Mouse (Mus musculus) duodenum, adult 2 months (tissue): ENCODE data around the gene Zswim4. TPM values are rescaled to one million over a fixed set of nuclear protein-coding genes. Genes with fewer than 3 reads are reported as not detected.

Experiments used
- polyA plus RNA-seq: library from polyadenylated mRNA; depleted of rRNA; stranded (reverse); fragments of >200 nt; gene quantifications from 2 replicates; pipeline ENCODE4 v1.2.3, GENCODE M21; 2012; ENCODE audit warnings: low replicate concordance; rRNA removed

Gene Zswim4
- 12.3 and 16.6 TPM in 2 replicates for polyA plus RNA-seq

GRCm38 (mm10) chr8:84236998-84237473, at the start of gene Zswim4:
Gene Zswim4, minus strand, starts transcription at chr8:84237055.

GRCm38 (mm10) chr8:84269950-84270773, 33.3 kb upstream of the Zswim4 start, which contains the start of gene Ccdc130:
Gene Ccdc130, minus strand, starts transcription at chr8:84270380.

GRCm38 (mm10) chr8:84256822-84257610, 20.2 kb upstream of the Zswim4 start, which contains the start of gene Mri1:
Gene Mri1, minus strand, starts transcription at chr8:84257326.

GRCm38 (mm10) chr8:84249257-84250170, 12.7 kb upstream of the Zswim4 start, which contains the start of gene D8Ertd738e:
Gene D8Ertd738e, minus strand, starts transcription at chr8:84249719.

GRCm38 (mm10) chr8:84185117-84185516, 51.7 kb downstream of the Zswim4 start, which contains the start of gene Nanos3:
Gene Nanos3, minus strand, starts transcription at chr8:84185217.

Other genes starting within 250 kb of the Zswim4 start
- 33.3 and 36.7 TPM in 2 replicates for gene Samd1, start 239.4 kb downstream of the Zswim4 start, polyA plus RNA-seq
- gene 1700067K01Rik, start 235.6 kb downstream of the Zswim4 start, polyA plus RNA-seq, result 0.53 TPM in 2 replicates
- gene 2210011C24Rik, start 224.9 kb downstream of the Zswim4 start, polyA plus RNA-seq, result 10.3 and 11.7 TPM in 2 replicates
- gene Palm3, start 215.6 kb downstream of the Zswim4 start, polyA plus RNA-seq, result 0.05 and 0.19 TPM in 2 replicates
- gene Il27ra, start 194.5 kb downstream of the Zswim4 start, polyA plus RNA-seq, result 2.7 and 2.9 TPM in 2 replicates
- 0.33 and 0.85 TPM in 2 replicates for gene Rln3, start 192.1 kb downstream of the Zswim4 start, polyA plus RNA-seq
- gene Gm10643, start 171.9 kb downstream of the Zswim4 start, polyA plus RNA-seq, result 0.11 and 0.47 TPM in 2 replicates
- gene Rfx1, start 170.2 kb downstream of the Zswim4 start, polyA plus RNA-seq, result 28.4 and 32.1 TPM in 2 replicates
- gene Dcaf15, start 132.3 kb downstream of the Zswim4 start, polyA plus RNA-seq, result 74.8 and 118 TPM in 2 replicates
- 4.5 and 9.4 TPM in 2 replicates for gene Podnl1, start 111.1 kb downstream of the Zswim4 start, polyA plus RNA-seq
- gene Cc2d1a, start 89.1 kb downstream of the Zswim4 start, polyA plus RNA-seq, result 35.5 and 51.7 TPM in 2 replicates
- gene 4930432K21Rik, start 89.0 kb downstream of the Zswim4 start, polyA plus RNA-seq, result 0.12 and 0.16 TPM in 2 replicates
- gene Nanos3, start 51.8 kb downstream of the Zswim4 start, polyA plus RNA-seq, result 0.63 TPM in 1 of 2 replicates, not detected in the other
- 61.8 and 96.3 TPM in 2 replicates for gene D8Ertd738e, start 12.7 kb upstream of the Zswim4 start, polyA plus RNA-seq
- gene Mri1, start 20.3 kb upstream of the Zswim4 start, polyA plus RNA-seq, result 88.7 and 124 TPM in 2 replicates
- gene Ccdc130, start 33.3 kb upstream of the Zswim4 start, polyA plus RNA-seq, result 14.6 and 19.5 TPM in 2 replicates
- gene Cacna1a, start 151.4 kb upstream of the Zswim4 start, polyA plus RNA-seq, result 17.7 and 32.7 TPM in 2 replicates